Mouse (Mus musculus) liver, postnatal 0 days (tissue): ENCODE measurements around the gene Abcc9.

Source experiments
- CTCF ChIP-seq: sonication (generic); IDR thresholded peaks from 2 replicates; pipeline ENCODE4 v1.5.1; 2016; ENCODE audit warnings: antibody characterized with exemption, low read depth
- EP300 ChIP-seq: IDR thresholded peaks from 2 replicates; pipeline ENCODE4 v1.6.1; 2016; ENCODE audit warnings: antibody characterized with exemption, low read depth, mild to moderate bottlenecking

GRCm38 (mm10) chr6:142717186-142717585 lies 15.1 kb upstream of the Abcc9 start:
- TF ChIP-seq CTCF (no peak), EP300 (no peak)
